Mouse (Mus musculus) forebrain, embryonic 14.5 days (tissue): Measurements from ENCODE around the gene Acot6. TPM values are rescaled to one million over a fixed set of nuclear protein-coding genes. Genes with fewer than 3 reads are reported as not detected.

Source experiments
- ATAC-seq: fragments of 200-750 bp; cut with Nextera tagmentation; 2 replicates; pipeline ENCODE4 v1.8.0; 2017; ENCODE audit warnings: mild to moderate bottlenecking, moderate library complexity
- DNase-seq: peaks from one replicate; pipeline ENCODE4 v3.0.0-alpha.2; 2015; ENCODE audit warnings: low spot score
- H3K27ac ChIP-seq: fragments of 300-500 bp; sonication (generic); 2 replicates; pipeline ENCODE4 v1.5.1; 2014; ENCODE audit warnings: low read depth, mild to moderate bottlenecking, control low read depth, low read length, moderate library complexity
- H3K27me3 ChIP-seq: fragments of 300-500 bp; sonication (generic); replicated peaks from 2 replicates; pipeline ENCODE4 v1.6.1; 2014; ENCODE audit warnings: low read length, control low read depth, mixed read lengths; ENCODE audit not compliant: control insufficient read depth, insufficient read depth
- H3K36me3 ChIP-seq: fragments of 300-500 bp; sonication (generic); 2 replicates; pipeline ENCODE4 v1.6.1; 2014; ENCODE audit warnings: low read length, control low read depth; ENCODE audit not compliant: control insufficient read depth, insufficient read depth
- H3K4me1 ChIP-seq: fragments of 300-500 bp; sonication (generic); 2 replicates; pipeline ENCODE4 v1.6.1; 2014; ENCODE audit warnings: antibody characterized with exemption, low read length, control low read depth; ENCODE audit not compliant: control insufficient read depth, insufficient read depth
- H3K4me2 ChIP-seq: fragments of 300-500 bp; sonication (generic); 2 replicates; pipeline ENCODE4 v1.6.1; 2014; ENCODE audit warnings: mild to moderate bottlenecking, control low read depth, low read length
- H3K4me3 ChIP-seq: fragments of 300-500 bp; sonication (generic); 2 replicates; pipeline ENCODE4 v1.5.1; 2014; ENCODE audit warnings: low read depth, low read length, control low read depth
- H3K9ac ChIP-seq: fragments of 300-500 bp; sonication (generic); 2 replicates; pipeline ENCODE4 v1.6.1; 2014; ENCODE audit warnings: mild to moderate bottlenecking, low read length, control low read depth, moderate library complexity
- H3K9me3 ChIP-seq: fragments of 300-500 bp; sonication (generic); replicated peaks from 2 replicates; pipeline ENCODE4 v1.6.1; 2016; ENCODE audit warnings: low read length, control low read depth, mixed read lengths; ENCODE audit not compliant: control insufficient read depth
- WGBS: fragments of 180-500 bp; shearing (Covaris S2); extraction: QIAGEN DNeasy Blood & Tissue Kit; methylation state at CpG from one replicate; pipeline ENCODE4 v1.1.7; 2014; 5-methylcytosine and 5-hydroxymethylcytosine counted together
- polyA plus RNA-seq: library from polyadenylated mRNA; unstranded; fragments of >200 nt; fragmentation: Nextera tagmentation; extraction: Ambion mirVana; gene quantifications from 2 replicates; pipeline ENCODE4 v1.2.1, GENCODE M21; 2014

Acot6 gene
- polyA plus RNA-seq, 1 experiment from 2014 or later: 1.8 TPM

- ATAC-seq (no peak), DNase-seq (no peak)
- Histone ChIP-seq H3K27me3 (no peaks in the 10 kb centered on the region), H3K9ac (no peak overlapping the region), H3K4me2 (no peak overlapping the region), H3K9me3 (no peaks in the 10 kb centered on the region), H3K4me3 (no peak overlapping the region), H3K36me3 (no peaks in the 10 kb centered on the region), H3K4me1 (peaks cover 6% of the 10 kb centered on the region), H3K27ac (no peak overlapping the region)
- 96% methylated on average over 4 of the region's 4 CpGs for WGBS
Observed at GRCm38 (mm10) chr12:84110814-84111213, 10.4 kb downstream of the Acot6 start.

GRCm38 (mm10) chr12:84113676-84114075 is 13.2 kb downstream of the Acot6 start:
- no peaks in the 10 kb centered on the region for H3K27me3 ChIP-seq
- no peaks in the 10 kb centered on the region for H3K36me3 ChIP-seq
- no peak for DNase-seq
- peak overlapping the region; percentile 55 for H3K4me3 ChIP-seq
- H3K9ac ChIP-seq: no peak overlapping the region
- peak overlapping the region; percentile 66 for H3K4me2 ChIP-seq
- ATAC-seq: peak; percentile 10; the same call in 1 of the 2 replicates
- no peaks in the 10 kb centered on the region for H3K9me3 ChIP-seq
- WGBS: 49% methylated on average over 6 of the region's 6 CpGs
- no peak overlapping the region for H3K27ac ChIP-seq
- H3K4me1 ChIP-seq: peaks cover 6% of the 10 kb centered on the region

GRCm38 (mm10) chr12:84114153-84114994 is 13.9 kb downstream of the Acot6 start, which contains the start of gene Dnal1:
TSS of gene Dnal1 (plus strand) at chr12:84114366.
- 3% methylated on average over 31 of the region's 35 CpGs for WGBS

GRCm38 (mm10) chr12:84119584-84119983 is 19.1 kb downstream of the Acot6 start:
- Histone ChIP-seq H3K9me3 (no peaks in the 10 kb centered on the region), H3K9ac (no peak overlapping the region), H3K27ac (no peak overlapping the region), H3K4me1 (peaks cover 6% of the 10 kb centered on the region), H3K4me3 (no peak overlapping the region), H3K27me3 (no peaks in the 10 kb centered on the region), H3K36me3 (no peaks in the 10 kb centered on the region), H3K4me2 (no peak overlapping the region)
- ATAC-seq (no peak), DNase-seq (no peak)
- 98% methylated on average over 5 of the region's 5 CpGs for WGBS

More at GRCm38 (mm10) chr12:84114153-84114994, 13.9 kb downstream of the Acot6 start, which contains the start of gene Dnal1:
- Histone ChIP-seq H3K36me3 (no peaks in the 10 kb centered on the region), H3K27me3 (no peaks in the 10 kb centered on the region), H3K4me3 (peak within 1 kb of the TSS; percentile 55), H3K9me3 (no peaks in the 10 kb centered on the region), H3K4me2 (peak within 1 kb of the TSS; percentile 66), H3K4me1 (peaks cover 6% of the 10 kb centered on the region), H3K9ac (peak within 1 kb of the TSS; percentile 79), H3K27ac (peak within 1 kb of the TSS; percentile 45; the same call in 1 of the 2 replicates)
- peak; percentile 96 for DNase-seq
- peak; percentile 100 for ATAC-seq

GRCm38 (mm10) chr12:84125892-84126291 is 25.4 kb downstream of the Acot6 start:
- no peak overlapping the region for H3K9ac ChIP-seq
- H3K27ac ChIP-seq: no peak overlapping the region
- no peaks in the 10 kb centered on the region for H3K9me3 ChIP-seq
- H3K4me2 ChIP-seq: no peak overlapping the region
- DNase-seq (no peak), ATAC-seq (no peak)
- no peaks in the 10 kb centered on the region for H3K27me3 ChIP-seq
- H3K4me1 ChIP-seq: no peaks in the 10 kb centered on the region
- H3K4me3 ChIP-seq: no peak overlapping the region
- WGBS: 88% methylated on average over 12 of the region's 12 CpGs
- peaks cover 16% of the 10 kb centered on the region; the same call in 1 of the 2 replicates for H3K36me3 ChIP-seq

- H3K27me3 ChIP-seq: no peaks in the 10 kb centered on the region
- H3K4me1 ChIP-seq: no peaks in the 10 kb centered on the region
- no peak overlapping the region for H3K27ac ChIP-seq
- no peak for DNase-seq
- WGBS: 88% methylated on average over 2 of the region's 2 CpGs
- no peak for ATAC-seq
- H3K9ac ChIP-seq: no peak overlapping the region
- H3K4me3 ChIP-seq: no peak overlapping the region
- peaks cover 22% of the 10 kb centered on the region; the same call in 1 of the 2 replicates for H3K36me3 ChIP-seq
- H3K4me2 ChIP-seq: no peak overlapping the region
- H3K9me3 ChIP-seq: no peaks in the 10 kb centered on the region
Observed at GRCm38 (mm10) chr12:84126899-84127298, 26.4 kb downstream of the Acot6 start.

- H3K9ac ChIP-seq: no peak overlapping the region
- no peak overlapping the region for H3K27ac ChIP-seq
- no peak overlapping the region for H3K4me3 ChIP-seq
- ATAC-seq (no peak), DNase-seq (no peak)
- no peaks in the 10 kb centered on the region for H3K4me1 ChIP-seq
- no peaks in the 10 kb centered on the region for H3K9me3 ChIP-seq
- H3K27me3 ChIP-seq: no peaks in the 10 kb centered on the region
- WGBS: 90% methylated on average over 6 of the region's 6 CpGs
- peaks cover 25% of the 10 kb centered on the region; the same call in 1 of the 2 replicates for H3K36me3 ChIP-seq
- no peak overlapping the region for H3K4me2 ChIP-seq
Observed at GRCm38 (mm10) chr12:84128576-84128975, 28.1 kb downstream of the Acot6 start.

GRCm38 (mm10) chr12:84129931-84130330 is 29.5 kb downstream of the Acot6 start:
- no peaks in the 10 kb centered on the region for H3K27me3 ChIP-seq
- ATAC-seq: no peak

GRCm38 (mm10) chr12:84132265-84132664 is 31.8 kb downstream of the Acot6 start:
- Histone ChIP-seq H3K4me1 (no peaks in the 10 kb centered on the region), H3K4me3 (no peak overlapping the region), H3K27me3 (no peaks in the 10 kb centered on the region), H3K4me2 (no peak overlapping the region), H3K27ac (no peak overlapping the region), H3K9ac (no peak overlapping the region), H3K9me3 (no peaks in the 10 kb centered on the region), H3K36me3 (peaks cover 31% of the 10 kb centered on the region)
- WGBS: 57% methylated on average over 3 of the region's 3 CpGs
- DNase-seq (peak; percentile 36), ATAC-seq (no peak)

More at GRCm38 (mm10) chr12:84129931-84130330, 29.5 kb downstream of the Acot6 start:
- Histone ChIP-seq H3K27ac (no peak overlapping the region), H3K4me2 (no peak overlapping the region), H3K9ac (no peak overlapping the region), H3K4me1 (no peaks in the 10 kb centered on the region), H3K9me3 (no peaks in the 10 kb centered on the region), H3K4me3 (no peak overlapping the region), H3K36me3 (peaks cover 25% of the 10 kb centered on the region; the same call in 1 of the 2 replicates)
- WGBS: 94% methylated on average over 8 of the region's 8 CpGs
- no peak for DNase-seq
